Mouse (Mus musculus) myocyte (in vitro differentiated cells): Measurements from ENCODE around the gene Ada. TPM values are rescaled to one million over a fixed set of nuclear protein-coding genes. Genes with fewer than 3 reads are reported as not detected.
A peak's percentile ranks its signal among the peaks of the same experiment; 100 is the strongest.

Experiments used
- H3K27me3 ChIP-seq: one replicate; pipeline ENCODE4 v1.6.1; 2011; ENCODE audit not compliant: control insufficient read depth, insufficient read depth, insufficient read length
- H3K36me3 ChIP-seq: one replicate; pipeline ENCODE4 v1.6.1; 2011; ENCODE audit not compliant: control insufficient read depth, insufficient read depth
- H3K4me2 ChIP-seq: one replicate; pipeline ENCODE4 v1.6.1; 2011; ENCODE audit warnings: low read depth, control low read depth
- H3K4me3 ChIP-seq: one replicate; pipeline ENCODE4 v1.5.1; 2011; ENCODE audit warnings: mild to moderate bottlenecking, control low read depth, moderate library complexity
- H3K79me2 ChIP-seq: one replicate; pipeline ENCODE4 v1.6.1; 2011; ENCODE audit not compliant: control insufficient read depth, insufficient read depth
- H3ac ChIP-seq: one replicate; pipeline ENCODE4 v1.6.1; 2011; ENCODE audit not compliant: control insufficient read depth, insufficient read length
- CEBPB ChIP-seq: IDR thresholded peaks from 2 replicates; pipeline ENCODE4 v1.6.1; 2011; ENCODE audit warnings: mild to moderate bottlenecking, moderate library complexity; ENCODE audit not compliant: poor library complexity, insufficient read depth, severe bottlenecking
- E2F4 ChIP-seq: IDR thresholded peaks from one replicate; pipeline ENCODE4 v1.6.1; 2011; ENCODE audit warnings: mild to moderate bottlenecking, control low read depth, moderate library complexity; ENCODE audit not compliant: insufficient read depth
- MAX ChIP-seq: IDR thresholded peaks from one replicate; pipeline ENCODE4 v1.6.1; 2011; ENCODE audit warnings: low read depth, mild to moderate bottlenecking, control low read depth
- MYOD1 ChIP-seq, 3 experiments: IDR thresholded peaks; one replicate each; pipeline ENCODE4 v1.6.1; 2011; ENCODE audit warnings: control low read depth in 2 of 3, low read depth in 2 of 3, mild to moderate bottlenecking in 2 of 3, moderate library complexity in 1 of 3; ENCODE audit not compliant: insufficient read length in 2 of 3, control insufficient read depth in 1 of 3
- MYOG ChIP-seq, 3 experiments: IDR thresholded peaks; one replicate each; pipeline ENCODE4 v1.6.1; 2011; ENCODE audit warnings: control low read depth in 2 of 3, low read depth in 2 of 3, mild to moderate bottlenecking in 2 of 3; ENCODE audit not compliant: insufficient read length in 2 of 3, control insufficient read depth in 1 of 3, insufficient read depth in 1 of 3
- POLR2A ChIP-seq: IDR thresholded peaks from one replicate; pipeline ENCODE4 v1.6.1; 2011; ENCODE audit warnings: low read depth, mild to moderate bottlenecking, control low read depth, moderate library complexity; ENCODE audit not compliant: insufficient read length
- POLR2AphosphoS2 ChIP-seq: IDR thresholded peaks from one replicate; pipeline ENCODE4 v1.6.1; 2011; ENCODE audit warnings: low read depth, control low read depth; ENCODE audit not compliant: insufficient read length
- REST ChIP-seq: IDR thresholded peaks from one replicate; pipeline ENCODE4 v1.6.1; 2011; ENCODE audit warnings: mild to moderate bottlenecking, control low read depth, moderate library complexity; ENCODE audit not compliant: insufficient read depth, insufficient read length
- SRF ChIP-seq: IDR thresholded peaks from one replicate; pipeline ENCODE4 v1.6.1; 2011; ENCODE audit warnings: low read depth; ENCODE audit not compliant: control insufficient read depth, insufficient read length
- TCF12 ChIP-seq: IDR thresholded peaks from one replicate; pipeline ENCODE4 v1.6.1; 2011; ENCODE audit warnings: mild to moderate bottlenecking, control low read depth; ENCODE audit not compliant: poor library complexity, insufficient read depth, severe bottlenecking
- TCF3 ChIP-seq: IDR thresholded peaks from one replicate; pipeline ENCODE4 v1.6.1; 2011; ENCODE audit warnings: low read depth, control low read depth; ENCODE audit not compliant: insufficient read length
- USF1 ChIP-seq: IDR thresholded peaks from one replicate; pipeline ENCODE4 v1.6.1; 2011; ENCODE audit warnings: low read depth, mild to moderate bottlenecking, control low read depth, moderate library complexity
- polyA plus RNA-seq: library from polyadenylated mRNA; unstranded; fragments of >200 nt; fragmentation: generic; extraction: Trizol; gene quantifications from one replicate; pipeline ENCODE4 v1.2.1, GENCODE M21; 2012; ENCODE audit warnings: missing spikeins

Ada gene
- polyA plus RNA-seq, 1 experiment, result 0.60 TPM

- Histone ChIP-seq H3K79me2 (peaks cover 70% of the 10 kb centered on the region), H3K4me2 (no peak overlapping the region), H3ac (no peak overlapping the region), H3K4me3 (no peak overlapping the region), H3K27me3 (no peaks in the 10 kb centered on the region), H3K36me3 (peaks cover 51% of the 10 kb centered on the region)
- TF ChIP-seq USF1 (no peak), MAX (no peak), MYOD1 (IDR thresholded peaks at IDR 0.05; ENCODE audit: control insufficient read depth in 1 of 3, insufficient read length in 2 of 3, low read depth in 2 of 3) (no peak), SRF (no peak), POLR2A (no peak), CEBPB (no peak), POLR2AphosphoS2 (no peak), MYOG (IDR thresholded peaks at IDR 0.05; ENCODE audit: control insufficient read depth in 1 of 3, insufficient read depth in 1 of 3, insufficient read length in 2 of 3, low read depth in 2 of 3) (no peak), TCF3 (no peak), E2F4 (no peak), TCF12 (no peak), REST (no peak)
These were observed 37.6 kb downstream of the Ada start for GRCm38 (mm10) chr2:163712473-163712872.

- TF ChIP-seq POLR2A, result no peak
- no peak for TF ChIP-seq SRF
- no peak for TF ChIP-seq E2F4
- TF ChIP-seq TCF12, result no peak
- no peak for TF ChIP-seq TCF3
- TF ChIP-seq POLR2AphosphoS2, result no peak
- TF ChIP-seq MAX, result no peak
- TF ChIP-seq MYOG (IDR thresholded peaks at IDR 0.05; ENCODE audit: control insufficient read depth in 1 of 3, insufficient read depth in 1 of 3, insufficient read length in 2 of 3, low read depth in 2 of 3), result no peak
- no peak for TF ChIP-seq REST
- no peak for TF ChIP-seq CEBPB
- TF ChIP-seq USF1, result no peak
- TF ChIP-seq MYOD1 (IDR thresholded peaks at IDR 0.05; ENCODE audit: control insufficient read depth in 1 of 3, insufficient read length in 2 of 3, low read depth in 2 of 3), result no peak
- peaks cover 53% of the 10 kb centered on the region for H3K36me3 ChIP-seq
- H3ac ChIP-seq, result no peak overlapping the region
- peaks cover 76% of the 10 kb centered on the region for H3K79me2 ChIP-seq
- no peak overlapping the region for H3K4me2 ChIP-seq
- no peaks in the 10 kb centered on the region for H3K27me3 ChIP-seq
- H3K4me3 ChIP-seq, result no peak overlapping the region
These were observed 38.6 kb downstream of the Ada start for GRCm38 (mm10) chr2:163711368-163711868.

- no peak for TF ChIP-seq MYOD1 (IDR thresholded peaks at IDR 0.05; ENCODE audit: control insufficient read depth in 1 of 3, insufficient read length in 2 of 3, low read depth in 2 of 3)
- no peak for TF ChIP-seq TCF12
- TF ChIP-seq MYOG (IDR thresholded peaks at IDR 0.05; ENCODE audit: control insufficient read depth in 1 of 3, insufficient read depth in 1 of 3, insufficient read length in 2 of 3, low read depth in 2 of 3), result no peak
- no peak overlapping the region for H3K4me2 ChIP-seq
- H3K27me3 ChIP-seq, result no peaks in the 10 kb centered on the region
- no peak overlapping the region for H3ac ChIP-seq
- H3K79me2 ChIP-seq, result peaks cover 83% of the 10 kb centered on the region
- no peak overlapping the region for H3K4me3 ChIP-seq
- H3K36me3 ChIP-seq, result peaks cover 59% of the 10 kb centered on the region
These were observed 39.4 kb downstream of the Ada start for GRCm38 (mm10) chr2:163710606-163711159.

- H3ac ChIP-seq, result no peak overlapping the region
These were observed 40.0 kb downstream of the Ada start for GRCm38 (mm10) chr2:163710000-163710399.

GRCm38 (mm10) chr2:163708763-163709250, 41.2 kb downstream of the Ada start:
- Histone ChIP-seq H3K27me3 (no peaks in the 10 kb centered on the region), H3K4me2 (no peak overlapping the region), H3ac (no peak overlapping the region), H3K79me2 (peaks cover 97% of the 10 kb centered on the region), H3K4me3 (no peak overlapping the region), H3K36me3 (peaks cover 75% of the 10 kb centered on the region)
- TF ChIP-seq TCF12 (no peak), MAX (no peak), SRF (no peak), REST (no peak), MYOD1 (IDR thresholded peaks at IDR 0.05; ENCODE audit: control insufficient read depth in 1 of 3, insufficient read length in 2 of 3, low read depth in 2 of 3) (no peak), POLR2AphosphoS2 (no peak), TCF3 (no peak), E2F4 (no peak), POLR2A (no peak), MYOG (IDR thresholded peaks at IDR 0.05; ENCODE audit: control insufficient read depth in 1 of 3, insufficient read depth in 1 of 3, insufficient read length in 2 of 3, low read depth in 2 of 3) (no peak), USF1 (no peak), CEBPB (no peak)

More at GRCm38 (mm10) chr2:163710000-163710399, 40.0 kb downstream of the Ada start:
- H3K27me3 ChIP-seq, result no peaks in the 10 kb centered on the region
- no peak overlapping the region for H3K4me2 ChIP-seq
- H3K79me2 ChIP-seq, result peaks cover 86% of the 10 kb centered on the region
- TF ChIP-seq MYOD1 (IDR thresholded peaks at IDR 0.05; ENCODE audit: control insufficient read depth in 1 of 3, insufficient read length in 2 of 3, low read depth in 2 of 3) (peak in 2 of 3 experiments; percentile 13 to 49), E2F4 (no peak), MYOG (IDR thresholded peaks at IDR 0.05; ENCODE audit: control insufficient read depth in 1 of 3, insufficient read depth in 1 of 3, insufficient read length in 2 of 3, low read depth in 2 of 3) (peak in 2 of 3 experiments; percentile 4 to 29)
- H3K4me3 ChIP-seq, result no peak overlapping the region
- peaks cover 66% of the 10 kb centered on the region for H3K36me3 ChIP-seq
